Comparison of ENCODE assay signal across 17 mouse cellular contexts in genomic region chr5:144684184-144684583, GRCm38 (mm10).
DNase-seq lines count a peak whose midpoint lies in the region; TF ChIP-seq lines count a peak whose summit lies in the region.
"Had no signal": no experiment of that assay in that cellular context is flagged by ENCODE, and none has a peak within 500 bp of the region (broad histone marks: within the 10 kb centered on the region; RNA-seq: fewer than 3 reads in every experiment).

No protein-coding gene starts in this region.

- TF ChIP-seq RAD21 in CH12.LX (IDR thresholded peaks at IDR 0.05; ENCODE audit: low read depth, low read length) = no peak

- H3K79me2 ChIP-seq in CH12.LX (replicated peaks; ENCODE audit: control insufficient read depth, extremely low read depth, insufficient read depth, poor library complexity, severe bottlenecking) = no peaks in the 10 kb centered on the region

- H3K27ac ChIP-seq in CH12.LX (ENCODE audit: insufficient read depth, low read depth) = peak overlapping the region; percentile 31; the same call in 1 of the 2 replicates

- H3K9ac ChIP-seq in CH12.LX (ENCODE audit: insufficient read depth, low read depth) = no peak overlapping the region

- H3K27me3 ChIP-seq in CH12.LX (replicated peaks) = no peaks in the 10 kb centered on the region

- dilution Hi-C loops in CH12.LX (cut with MboI; ENCODE audit: extremely low pct_ligation_motif_present, extremely low pct_unique_long_range_greater_than_20kb, low sequenced_read_pairs) = no loop called here

- DNase-seq in A20 (ENCODE audit: low read depth, low spot score) (peak; percentile 76), CH12.LX (ENCODE audit: extremely low read depth) (peak; percentile 68)
- no peak for DNase-seq in cerebellum, adult 11 months
- DNase-seq in kidney, adult 8-10 months = no peak
- DNase-seq: adrenal gland, adult 2 months; adrenal gland, adult 8-10 months; adrenal gland, postnatal 10 days; adrenal gland, postnatal 14 days; adrenal gland, postnatal 25 days; adrenal gland, postnatal 36 days; B cell, adult 2 months; cerebellum, adult 11-12 months; cerebellum, adult 18-20 months; cerebellum, adult 2 months; cerebellum, adult 8-10 months; cerebellum, adult 9-10 months had no signal

- no peaks in the 10 kb centered on the region for H3K9me3 ChIP-seq in CH12.LX (replicated peaks; ENCODE audit: low read length)

- TF ChIP-seq CTCF in CH12.LX (conservative IDR thresholded peaks at IDR 0.05 in 1 of 2, IDR thresholded peaks at IDR 0.05 in 1 of 2; ENCODE audit: low read depth in 2 of 2, low read length in 2 of 2) = no peak

- peak overlapping the region in 1 of 3 experiments; percentile 32 for H3K4me3 ChIP-seq in CH12.LX (replicated peaks in 1 of 3; ENCODE audit: low read depth in 2 of 3, low read length in 2 of 3, poor library complexity in 1 of 3)

- in situ Hi-C loops in CH12.LX (cut with MboI; ENCODE audit: low pct_ligation_motif_present, low pct_unique_long_range_greater_than_20kb, low sequenced_read_pairs) = no loop called here

- TF ChIP-seq POLR2A in CH12.LX (IDR thresholded peaks at IDR 0.05; ENCODE audit: low read depth, low read length) = no peak

- H3K4me2 ChIP-seq in CH12.LX (ENCODE audit: insufficient read depth, low read depth, poor library complexity, severe bottlenecking) = no peak overlapping the region

- H3K36me3 ChIP-seq in CH12.LX (replicated peaks in 1 of 2; ENCODE audit: control insufficient read depth in 1 of 2, insufficient read depth in 1 of 2, low read length in 1 of 2) = no peaks in the 10 kb centered on the region
- H3K36me3 ChIP-seq: G1E had no signal

- H3K4me1 ChIP-seq in CH12.LX (ENCODE audit: control insufficient read depth in 1 of 2, insufficient read depth in 2 of 2) = peaks cover 6 to 55% of the 10 kb centered on the region in 2 experiments

- peak; percentile 85 for TF ChIP-seq EP300 in CH12.LX (IDR thresholded peaks at IDR 0.05; ENCODE audit: low read length)

TF ChIP-seq in CH12.LX, 34 proteins besides CTCF, POLR2A, EP300 and RAD21:
- TF ChIP-seq CHD1 (IDR thresholded peaks at IDR 0.05; ENCODE audit: low read depth, low read length) (no peak), ZNF384 (IDR thresholded peaks at IDR 0.05; ENCODE audit: low read depth, low read length) (peak; percentile 87), ETS1 (conservative IDR thresholded peaks at IDR 0.05; ENCODE audit: low read depth, low read length) (peak; percentile 42), BHLHE40 (IDR thresholded peaks at IDR 0.05; ENCODE audit: low read depth, low read length) (peak; percentile 41; the same call in 1 of the 2 replicates), SIN3A (IDR thresholded peaks at IDR 0.05; ENCODE audit: low read length) (peak; percentile 31; the same call in 1 of the 2 replicates), ZC3H11A (IDR thresholded peaks at IDR 0.05; ENCODE audit: low read depth, low read length) (no peak), MYC (IDR thresholded peaks at IDR 0.05; ENCODE audit: low read depth, low read length) (no peak), HCFC1 (IDR thresholded peaks at IDR 0.05; ENCODE audit: low read depth, low read length) (no peak), KAT2A (IDR thresholded peaks at IDR 0.05; ENCODE audit: insufficient replicate concordance, low read length) (no peak), IRF4 (IDR thresholded peaks at IDR 0.05; ENCODE audit: low read depth, low read length) (peak; percentile 66; the same call in 1 of the 2 replicates), CHD2 (IDR thresholded peaks at IDR 0.05; ENCODE audit: low read length) (no peak), MAX (IDR thresholded peaks at IDR 0.05; ENCODE audit: low read length) (no peak), RCOR1 (conservative IDR thresholded peaks at IDR 0.05; ENCODE audit: low read depth, low read length) (no peak), NELFE (IDR thresholded peaks at IDR 0.05; ENCODE audit: low read depth, low read length) (no peak), ZMIZ1 (IDR thresholded peaks at IDR 0.05; ENCODE audit: low read depth, low read length) (no peak), TCF12 (IDR thresholded peaks at IDR 0.05; ENCODE audit: low read depth, low read length) (no peak), JUN (IDR thresholded peaks at IDR 0.05; ENCODE audit: insufficient read depth, low read depth, low read length) (no peak), USF1 (IDR thresholded peaks at IDR 0.05; ENCODE audit: low read depth, low read length) (no peak), MEF2A (IDR thresholded peaks at IDR 0.05; ENCODE audit: borderline replicate concordance, low read depth, low read length) (peak; percentile 74), MAFK (IDR thresholded peaks at IDR 0.05; ENCODE audit: insufficient replicate concordance, low read length) (0 out of 2 replicates have a peak, but pooled peaks have one; percentile 18), USF2 (conservative IDR thresholded peaks at IDR 0.05; ENCODE audit: low read depth, low read length) (no peak)

Comparison
In these comparisons a context has a peak if more than half of its experiments do, and no peak if none do; other contexts are left out.
1. DNase-seq: peak in A20 (single experiment) and CH12.LX (single experiment); none in cerebellum, adult 11 months (single experiment) and kidney, adult 8-10 months (0 of 2).